Mouse (Mus musculus) embryo, embryonic 11 days (tissue): ENCODE measurements at regions not wholly inside any gene's neighbourhood (a gene's known extent, or its start where the extent isn't known, plus 50 kb on each side); places are given as distances from the start of the nearest gene placed in this dataset.
"Not testable (repeated sequence)": the region's sequence is repeated elsewhere in the genome, so short reads cannot be mapped to it uniquely, and the experiment has no call there.

Source experiments
- DNase-seq: peaks from one replicate; pipeline ENCODE4 v3.0.0-alpha.2; 2015

DNA sequence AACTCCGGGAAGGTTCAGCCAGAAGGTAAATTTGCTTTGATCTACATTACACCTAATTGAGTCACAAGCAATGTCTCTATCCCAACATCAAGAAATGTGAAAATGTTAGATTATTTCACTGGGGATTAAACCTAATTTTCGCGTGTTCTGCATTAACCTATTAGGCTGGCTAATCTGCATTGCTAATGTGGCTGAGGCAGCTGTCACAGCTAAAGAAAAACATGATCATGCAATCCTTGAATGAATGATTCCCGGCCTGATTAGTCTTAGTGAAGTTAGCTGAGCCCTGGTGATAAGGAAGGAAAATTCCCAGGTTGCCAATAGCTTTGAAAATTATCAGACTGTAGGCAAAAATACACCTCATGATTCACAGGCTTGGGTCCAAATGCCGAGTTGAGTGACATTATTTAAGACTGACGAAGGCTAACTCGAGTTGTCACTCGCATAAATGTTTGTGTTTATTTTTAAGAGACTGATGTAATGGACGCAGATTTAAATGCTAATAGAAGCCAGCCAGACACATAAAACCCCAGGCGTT is 131.5 kb upstream of the Kiz start:
- no peak for DNase-seq

DNA sequence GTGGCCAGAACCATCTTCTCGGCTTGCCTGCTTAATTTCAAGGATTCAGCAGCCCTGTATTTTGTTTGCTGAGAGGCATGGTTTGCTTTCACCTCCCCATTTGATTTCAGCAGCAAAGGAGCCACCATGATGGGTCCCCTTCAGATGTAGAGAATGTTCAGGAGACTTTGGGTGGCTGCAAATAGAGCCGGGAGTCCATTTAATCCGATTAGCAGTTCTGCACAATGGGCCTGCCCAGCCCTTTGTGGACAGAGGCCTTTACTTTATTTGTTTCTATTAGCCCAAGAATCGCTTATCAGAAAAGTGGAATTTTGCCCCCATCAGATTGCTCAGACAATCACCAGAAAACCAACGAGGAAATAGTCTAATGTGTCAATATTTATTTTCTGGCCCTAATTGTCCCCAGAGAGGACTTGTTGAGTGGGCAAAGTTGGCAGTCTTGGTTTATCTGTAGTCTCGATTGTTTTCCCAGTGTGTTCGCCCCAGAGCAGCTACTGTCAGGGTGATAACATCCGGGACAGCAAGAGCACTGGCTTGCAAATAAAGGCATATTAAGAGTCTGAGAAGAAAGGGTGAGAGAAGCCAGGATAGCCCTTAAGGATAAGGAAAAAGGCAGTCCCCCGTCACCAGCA is 130.6 kb upstream of the Kiz start:
- DNase-seq, result no peak

DNA sequence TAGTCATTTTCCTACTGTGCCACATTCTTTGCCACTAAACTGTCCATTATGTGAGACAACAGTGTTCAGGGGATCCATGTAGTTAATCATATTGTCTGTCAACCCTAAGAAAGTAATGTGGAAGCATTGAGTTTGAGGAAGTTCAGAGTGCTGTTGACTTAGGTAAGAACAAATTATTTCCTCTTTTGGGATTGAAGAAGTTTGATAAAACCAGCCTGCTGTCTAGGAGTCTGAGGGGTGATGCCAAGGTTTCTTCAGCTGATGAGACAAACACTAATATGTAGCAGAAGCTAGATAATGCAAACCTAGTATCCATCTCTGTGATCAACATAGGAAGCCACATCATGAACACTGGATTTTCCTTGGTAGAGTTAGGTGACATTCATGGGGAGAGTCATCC is 127.0 kb upstream of the Kiz start:
- DNase-seq, result no peak

DNA sequence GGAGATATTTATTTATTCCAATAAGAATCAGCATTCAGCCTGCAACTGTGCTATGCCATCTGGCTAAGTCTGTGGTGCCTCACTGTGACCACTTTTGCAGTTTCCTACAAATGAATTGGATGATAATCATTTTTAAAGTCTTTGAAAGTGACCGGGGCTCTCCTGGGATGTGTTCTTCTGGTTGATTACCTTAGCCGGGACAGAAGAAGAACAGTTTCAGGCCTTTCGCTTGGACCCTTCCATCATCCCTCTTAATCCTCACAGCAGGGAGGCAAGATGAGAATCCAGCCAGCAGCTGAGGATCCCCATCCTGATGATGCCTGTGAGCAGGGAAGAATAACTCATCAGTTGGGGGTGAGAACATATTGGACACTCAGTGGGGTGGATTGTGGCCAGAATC is 124.6 kb upstream of the Kiz start:
- DNase-seq, result no peak

DNA sequence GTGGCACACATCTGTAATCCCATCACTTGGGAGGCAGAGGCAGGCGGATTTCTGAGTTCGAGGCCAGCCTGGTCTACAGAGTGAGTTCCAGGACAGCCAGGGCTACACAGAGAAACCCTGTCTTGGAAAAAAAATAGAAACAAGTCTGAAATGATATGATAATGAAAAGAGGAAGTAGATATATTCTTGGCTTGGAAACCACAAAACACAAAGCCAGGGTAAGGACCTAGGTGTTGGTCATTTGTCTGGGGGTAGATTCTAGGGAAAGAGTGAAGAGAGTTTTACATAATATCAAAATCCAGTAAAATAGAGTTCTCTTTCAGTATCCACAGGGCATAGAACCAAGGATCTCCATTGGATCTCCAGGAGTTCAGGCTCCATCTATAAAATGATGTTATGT is 122.8 kb upstream of the Kiz start:
- not testable (repeated sequence) for DNase-seq

DNA sequence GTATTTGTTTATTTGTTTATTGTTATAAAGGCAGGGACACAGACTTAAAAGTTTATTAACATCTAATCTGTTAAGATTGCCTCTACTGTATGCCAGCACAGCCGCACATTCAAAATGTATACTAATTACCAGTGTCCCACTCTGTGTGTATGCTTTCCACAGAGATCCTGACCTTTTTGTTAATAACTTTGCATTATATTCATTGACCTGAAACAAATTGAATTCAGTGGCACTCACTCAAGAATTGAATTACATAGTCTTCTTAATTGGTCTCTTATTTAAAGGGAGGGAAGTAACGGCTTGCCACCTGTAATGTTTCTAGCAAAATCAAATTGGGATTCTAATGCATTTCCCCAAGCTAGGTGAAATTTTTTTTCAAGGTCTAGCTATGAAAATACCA is 111.3 kb upstream of the Kiz start:
- no peak for DNase-seq

DNA sequence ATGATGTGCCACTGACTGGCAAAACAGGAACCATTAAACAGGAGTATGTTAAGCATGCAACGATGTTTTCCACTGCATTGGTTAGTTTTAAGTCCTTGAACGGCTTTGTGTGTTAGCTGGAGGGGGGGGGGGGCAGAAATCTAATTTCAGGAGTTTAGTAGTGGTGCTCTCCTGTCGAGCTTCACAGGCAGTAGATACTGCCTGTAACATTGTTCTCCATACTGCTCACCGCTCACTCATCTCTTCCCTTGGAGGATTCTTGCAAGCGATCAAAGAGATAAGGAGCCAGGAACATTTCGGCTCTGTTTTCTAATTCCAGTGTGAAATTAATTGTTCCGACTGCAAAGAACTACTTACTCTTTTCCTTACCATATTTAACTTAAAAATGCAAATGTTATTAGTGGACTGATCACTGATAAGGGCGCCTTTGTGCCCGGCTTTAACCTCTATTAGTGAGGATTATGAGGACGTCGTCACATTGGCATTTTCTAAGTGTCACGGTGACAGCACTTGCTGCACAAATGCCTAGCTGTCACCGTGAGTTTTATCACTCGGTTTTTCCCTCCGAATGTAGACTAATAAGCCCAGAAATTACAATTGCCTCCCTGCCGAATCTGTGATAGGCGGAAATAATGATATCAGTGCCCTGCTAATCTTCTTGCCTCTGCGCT is 110.5 kb upstream of the Kiz start:
- DNase-seq, result no peak

DNA sequence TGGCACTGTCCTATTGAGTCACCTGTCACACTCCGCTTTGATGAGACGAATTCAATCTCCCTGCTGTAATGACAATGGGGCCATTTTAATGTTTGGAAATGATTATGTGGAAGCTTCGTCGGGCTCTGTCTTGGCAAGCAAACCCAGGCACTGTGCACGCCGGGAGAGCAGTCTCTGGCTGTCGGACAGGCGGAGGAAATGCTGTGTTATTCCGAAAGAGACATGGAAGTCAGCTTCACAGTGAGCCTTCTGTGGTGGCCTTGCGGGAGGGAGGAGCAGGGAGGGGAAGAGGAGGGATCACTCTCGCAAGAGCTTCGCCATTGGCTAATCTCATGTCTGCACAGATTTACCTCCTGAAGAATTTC is 110.0 kb upstream of the Kiz start:
- DNase-seq, result no peak

DNA sequence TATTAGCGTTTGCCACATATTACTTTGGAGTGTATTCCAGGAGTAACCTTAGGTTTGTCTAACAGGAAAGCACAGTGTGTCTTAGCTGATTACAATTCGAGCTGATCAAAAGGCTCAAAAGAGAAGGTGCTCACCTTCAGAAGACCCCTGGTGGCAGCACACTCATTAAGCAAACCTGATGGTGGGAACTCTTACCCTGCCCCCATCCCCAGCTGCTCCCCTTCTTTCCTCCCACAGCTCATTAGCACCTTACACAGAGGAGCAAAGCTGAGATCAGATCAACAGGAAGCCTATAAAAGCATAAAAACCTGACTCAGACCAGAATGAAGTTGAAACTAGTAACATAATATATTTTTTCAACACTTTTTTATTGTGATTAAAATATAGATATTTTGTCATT is 101.7 kb upstream of the Kiz start:
- no peak for DNase-seq

DNA sequence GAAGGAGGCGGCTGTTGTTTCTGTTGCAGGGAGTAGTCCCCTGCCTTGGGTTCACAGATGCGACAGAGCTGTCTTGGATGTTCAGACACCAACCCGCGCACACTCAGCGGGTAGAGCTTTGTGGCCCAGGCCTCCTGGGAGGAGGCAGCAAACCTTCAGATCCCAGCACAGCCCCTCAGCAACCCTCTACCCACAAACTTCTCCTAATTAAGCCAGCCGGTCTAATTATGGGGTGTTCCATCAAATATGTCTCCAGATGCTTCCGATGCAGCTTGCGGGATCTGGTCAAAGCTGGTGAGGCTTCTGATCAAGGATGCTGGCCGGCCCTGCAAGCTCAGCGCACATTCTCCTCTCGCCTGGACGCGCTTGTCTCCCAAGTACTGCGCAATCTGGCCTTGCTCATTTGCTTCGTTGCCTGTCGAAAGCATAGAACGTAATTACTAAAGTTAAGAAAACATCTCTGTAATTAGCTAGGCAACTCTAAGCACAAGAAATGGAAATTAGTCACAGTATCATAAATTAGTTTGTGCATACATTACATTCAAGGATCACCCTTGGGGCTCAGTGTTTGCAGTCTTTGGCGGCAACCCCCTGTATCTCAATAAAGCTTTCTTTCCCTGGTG is 92.0 kb upstream of the Kiz start:
- DNase-seq, result peak; percentile 18

DNA sequence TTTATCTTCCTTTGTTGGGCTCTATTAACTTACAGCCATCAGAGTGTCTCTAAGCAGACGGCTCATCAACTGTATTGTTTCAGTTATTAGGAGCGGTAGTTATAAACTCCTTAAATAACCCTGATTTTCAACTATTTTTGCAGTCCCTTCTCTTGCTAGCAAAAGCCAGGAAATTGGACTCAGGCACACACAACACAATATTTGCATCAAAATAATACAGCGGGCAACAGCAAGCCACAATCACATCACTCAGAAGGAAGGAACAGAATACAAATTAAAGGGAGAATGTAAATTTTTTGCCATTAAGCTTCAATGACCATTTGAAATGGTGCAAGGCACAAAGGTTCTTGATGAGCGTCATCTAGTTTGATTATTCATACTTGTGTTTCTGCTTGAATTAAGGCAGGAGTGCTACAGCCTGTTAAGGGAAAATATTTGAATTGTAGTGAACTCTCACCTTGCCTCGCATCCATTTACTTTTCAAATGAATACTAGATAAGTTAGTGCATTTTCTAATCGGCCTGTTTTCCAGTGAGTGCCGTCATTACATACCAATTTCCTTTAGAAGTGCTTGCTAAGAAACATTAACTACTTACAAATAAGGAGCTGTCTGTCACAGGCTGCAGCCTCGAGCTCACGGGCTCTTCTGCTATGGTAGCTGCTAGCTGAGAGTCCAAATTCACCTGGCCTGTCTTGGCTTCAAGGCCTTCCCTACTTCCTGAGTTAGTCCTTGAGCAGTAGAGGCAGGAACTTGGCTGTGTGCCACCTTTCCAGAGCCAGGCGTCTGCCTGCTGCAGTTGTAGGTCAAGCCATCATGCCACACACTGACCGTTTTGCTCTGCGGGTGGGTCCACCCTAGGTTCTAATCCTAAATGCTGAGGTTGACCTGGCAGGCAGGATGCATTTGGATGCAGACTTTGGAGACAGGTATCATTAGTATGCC is 91.1 kb upstream of the Kiz start:
- no peak for DNase-seq

DNA sequence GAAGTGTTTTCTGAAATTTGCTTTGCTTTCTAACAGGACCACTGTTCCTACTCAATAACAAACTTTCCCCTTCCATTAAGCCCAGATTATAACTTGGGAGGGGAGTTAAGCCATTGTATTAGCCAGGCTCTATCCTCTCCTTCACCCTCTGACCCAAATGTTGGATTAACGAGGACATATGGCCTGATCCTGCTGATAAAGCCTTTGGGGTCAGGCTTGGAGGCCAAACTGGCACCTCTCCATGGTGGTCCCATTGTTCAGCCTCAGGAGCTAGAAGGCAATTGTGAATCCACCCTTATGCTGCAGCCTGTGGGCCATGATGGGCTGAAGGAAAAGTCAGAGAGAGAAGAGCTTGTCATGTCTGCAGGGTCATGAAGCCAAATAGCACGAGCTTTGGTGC is 80.8 kb upstream of the Kiz start:
- DNase-seq, result no peak

DNA sequence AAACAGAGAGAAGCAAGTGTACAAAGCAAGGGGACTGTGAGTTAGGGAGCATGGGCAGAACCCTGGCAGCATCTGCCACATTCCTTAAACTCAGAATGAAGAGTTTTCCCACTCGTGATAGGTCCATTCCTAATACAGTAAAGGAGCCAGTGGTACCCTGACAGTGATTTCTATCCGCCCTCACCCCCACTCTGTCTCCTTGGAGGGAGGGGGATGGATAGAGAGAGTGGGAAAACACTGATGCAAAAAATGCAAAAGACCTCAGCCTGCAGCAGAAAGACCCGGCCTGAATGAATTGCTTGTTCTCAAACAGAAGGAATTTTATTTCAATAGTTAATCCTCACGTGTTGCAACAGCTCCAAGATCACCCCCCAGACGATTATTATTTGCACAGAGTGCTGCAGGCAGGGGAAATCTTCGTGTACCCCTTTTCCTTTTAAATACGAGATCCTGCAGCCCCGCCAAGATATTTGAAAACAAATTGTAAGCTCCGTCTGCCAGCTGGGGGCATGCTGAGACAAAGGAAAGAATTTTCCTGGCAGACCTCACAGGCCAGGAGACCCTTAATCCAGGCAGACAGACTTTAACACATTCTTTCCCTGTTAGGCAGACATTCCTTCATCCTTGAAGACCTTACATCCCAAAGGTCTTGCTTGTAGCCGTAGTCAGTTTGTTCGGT is 68.4 kb upstream of the Kiz start:
- peak; percentile 65 for DNase-seq

DNA sequence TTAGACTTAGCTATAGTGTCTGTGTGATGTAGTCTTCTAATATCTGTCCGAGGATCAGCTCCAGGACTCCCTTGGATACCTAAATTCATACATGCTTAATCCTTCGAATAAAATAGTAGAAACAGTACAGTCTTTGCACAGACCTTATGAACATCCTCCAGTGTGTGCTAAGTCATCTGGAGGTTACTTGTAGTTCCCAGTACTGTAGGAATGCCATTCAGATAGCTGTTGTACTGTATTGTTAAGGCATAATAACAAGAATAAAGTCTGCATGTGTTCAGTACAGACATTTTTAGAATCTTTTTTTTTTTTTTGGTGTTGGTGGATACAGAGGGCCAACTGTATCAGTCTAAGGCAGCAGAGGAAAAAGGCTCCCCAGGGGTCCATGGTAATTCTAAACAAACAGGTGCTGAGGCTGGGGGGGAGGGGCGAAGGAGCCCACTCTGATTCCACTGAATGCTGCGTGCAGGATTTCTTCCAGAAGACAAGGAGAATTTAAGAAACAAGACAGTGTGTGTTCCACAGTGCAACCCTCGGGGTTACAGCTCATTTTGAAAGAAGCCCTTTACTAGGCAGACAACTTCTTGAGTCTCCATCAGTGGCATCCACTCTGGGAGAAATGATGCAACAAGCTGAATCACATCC is 67.7 kb upstream of the Kiz start:
- no peak for DNase-seq

DNA sequence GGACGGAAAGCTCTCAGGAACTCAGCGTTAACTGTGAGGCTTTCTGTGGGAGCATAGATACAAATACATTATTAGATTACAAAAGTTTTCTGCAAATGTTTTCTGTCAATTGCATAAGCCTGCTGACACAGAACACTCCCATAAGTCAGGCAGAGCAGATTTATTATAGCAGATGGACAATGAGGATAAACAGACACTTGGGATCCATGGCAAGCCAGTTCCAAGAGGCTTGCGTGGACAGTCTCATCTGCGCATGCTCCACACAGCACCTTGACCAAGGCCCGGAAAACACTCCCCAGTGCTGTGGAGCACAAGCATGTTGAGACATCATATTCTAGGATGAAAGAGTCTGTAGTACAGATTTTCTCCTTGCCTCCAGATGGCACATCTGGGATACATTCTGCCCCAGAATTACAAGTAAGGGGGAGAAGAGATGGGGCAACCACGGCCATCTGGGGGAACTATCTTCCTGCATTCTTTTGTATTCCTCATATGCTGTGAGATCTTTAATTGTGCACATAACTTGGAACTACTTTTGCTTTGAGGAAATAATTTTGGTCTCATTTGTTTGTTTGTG is 62.7 kb upstream of the Kiz start:
- DNase-seq, result no peak

DNA sequence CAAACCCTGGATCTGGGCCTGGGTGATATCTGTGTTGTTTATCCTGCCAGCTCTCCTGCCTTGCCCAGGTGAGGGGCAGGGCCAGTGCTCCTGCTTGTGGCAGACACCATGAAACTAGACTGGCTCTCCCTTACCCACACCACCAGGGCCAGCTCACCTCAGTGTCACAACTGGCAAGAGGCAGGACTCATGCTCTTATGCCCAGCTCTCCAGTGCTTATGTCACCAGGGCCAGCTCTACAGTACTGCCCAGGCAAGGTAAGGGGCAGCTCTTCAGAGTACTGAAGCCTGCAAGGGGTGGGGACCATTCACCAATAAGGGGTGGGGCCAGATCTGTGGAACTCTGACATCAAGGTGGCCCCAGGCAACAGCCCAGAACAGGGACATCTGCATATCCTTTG is 52.7 kb upstream of the Kiz start:
- no peak for DNase-seq
